Mouse (Mus musculus) CH12.LX (cell line): Measurements from ENCODE around the gene Chit1. TPM values are rescaled to one million over a fixed set of nuclear protein-coding genes. Genes with fewer than 3 reads are reported as not detected.

Source experiments
- DNase-seq: peaks from one replicate; pipeline ENCODE4 v3.0.0-alpha.2; 2013; ENCODE audit errors: extremely low read depth
- H3K27ac ChIP-seq: 2 replicates; pipeline ENCODE4 v1.5.1; 2012; ENCODE audit warnings: low read depth, mild to moderate bottlenecking, control low read depth, moderate library complexity; ENCODE audit not compliant: insufficient read depth
- H3K27me3 ChIP-seq: replicated peaks from 2 replicates; pipeline ENCODE3; 2012; ENCODE audit warnings: inconsistent platforms
- H3K36me3 ChIP-seq, 2 experiments: replicated peaks in 1 of 2; 2 replicates each; pipeline versions ENCODE3 to v1.6.1; 2012; ENCODE audit warnings: inconsistent platforms in 1 of 2, low read length in 1 of 2, mild to moderate bottlenecking in 1 of 2, mixed read lengths in 1 of 2, moderate library complexity in 1 of 2; ENCODE audit not compliant: control insufficient read depth in 1 of 2, insufficient read depth in 1 of 2
- H3K4me1 ChIP-seq, 2 experiments: 2 replicates each; pipeline ENCODE4 v1.6.1; 2012; ENCODE audit warnings: inconsistent platforms in 1 of 2, moderate library complexity in 1 of 2; ENCODE audit not compliant: insufficient read depth in 2 of 2, control insufficient read depth in 1 of 2
- H3K4me2 ChIP-seq: 2 replicates; pipeline ENCODE4 v1.6.1; 2012; ENCODE audit warnings: low read depth, mild to moderate bottlenecking, control low read depth; ENCODE audit not compliant: poor library complexity, insufficient read depth, severe bottlenecking
- H3K4me3 ChIP-seq, 3 experiments: fragments of 150-350 bp in 1 of 3; sonication (generic) in 1 of 3; replicated peaks in 1 of 3; 2 replicates each; pipeline versions ENCODE3 to v1.5.1; 2011 to 2012; ENCODE audit warnings: low read depth in 2 of 3, low read length in 2 of 3, mild to moderate bottlenecking in 2 of 3, moderate library complexity in 2 of 3, control low read depth in 1 of 3, improper control_type of control experiment in 1 of 3, inconsistent platforms in 1 of 3, mixed read lengths in 1 of 3; ENCODE audit not compliant: poor library complexity in 1 of 3
- H3K79me2 ChIP-seq: replicated peaks from 2 replicates; pipeline ENCODE4 v1.6.1; 2012; ENCODE audit warnings: mild to moderate bottlenecking, moderate library complexity; ENCODE audit not compliant: control insufficient read depth, poor library complexity, insufficient read depth, severe bottlenecking; ENCODE audit errors: extremely low read depth
- H3K9ac ChIP-seq: 2 replicates; pipeline ENCODE4 v1.6.1; 2012; ENCODE audit warnings: low read depth, mild to moderate bottlenecking, control low read depth, moderate library complexity; ENCODE audit not compliant: insufficient read depth
- H3K9me3 ChIP-seq: replicated peaks from 2 replicates; pipeline ENCODE3; 2012; ENCODE audit warnings: low read length, inconsistent platforms, mixed read lengths
- CHD1 ChIP-seq: IDR thresholded peaks from 2 replicates; pipeline ENCODE4 v1.6.1; 2012; ENCODE audit warnings: low read depth, low read length, improper control_type of control experiment, inconsistent platforms
- CTCF ChIP-seq, 2 experiments: IDR thresholded peaks in 1 of 2; conservative IDR thresholded peaks in 1 of 2; 2 replicates each; pipeline ENCODE4 v1.5.1; 2011 to 2012; ENCODE audit warnings: low read depth in 2 of 2, low read length in 2 of 2, improper control_type of control experiment in 1 of 2, inconsistent platforms in 1 of 2, mild to moderate bottlenecking in 1 of 2, moderate library complexity in 1 of 2
- EP300 ChIP-seq: IDR thresholded peaks from 2 replicates; pipeline ENCODE4 v1.6.1; 2011; ENCODE audit warnings: low read length, improper control_type of control experiment
- GABPA ChIP-seq: IDR thresholded peaks from 2 replicates; pipeline ENCODE4 v1.6.1; 2012; ENCODE audit warnings: low read depth, low read length, improper control_type of control experiment, inconsistent platforms; ENCODE audit not compliant: insufficient replicate concordance
- JUN ChIP-seq: IDR thresholded peaks from 2 replicates; pipeline ENCODE4 v1.6.1; 2011; ENCODE audit warnings: low read depth, mild to moderate bottlenecking, low read length, improper control_type of control experiment, moderate library complexity; ENCODE audit not compliant: insufficient read depth
- MAFK ChIP-seq: IDR thresholded peaks from 2 replicates; pipeline ENCODE4 v1.6.1; 2011; ENCODE audit warnings: low read length, improper control_type of control experiment; ENCODE audit not compliant: insufficient replicate concordance
- MAX ChIP-seq: IDR thresholded peaks from 2 replicates; pipeline ENCODE4 v1.6.1; 2011; ENCODE audit warnings: low read length, improper control_type of control experiment
- MYC ChIP-seq: IDR thresholded peaks from 2 replicates; pipeline ENCODE4 v1.6.1; 2011; ENCODE audit warnings: low read depth, mild to moderate bottlenecking, improper control_type of control experiment, low read length
- NELFE ChIP-seq: IDR thresholded peaks from 2 replicates; pipeline ENCODE4 v1.6.1; 2011; ENCODE audit warnings: low read depth, low read length, improper control_type of control experiment
- SMC3 ChIP-seq: IDR thresholded peaks from 2 replicates; pipeline ENCODE4 v1.6.1; 2011; ENCODE audit warnings: low read depth, low read length, improper control_type of control experiment
- TBP ChIP-seq: conservative IDR thresholded peaks from 2 replicates; pipeline ENCODE4 v1.6.1; 2011; ENCODE audit warnings: low read depth, low read length, improper control_type of control experiment
- UBTF ChIP-seq: IDR thresholded peaks from 2 replicates; pipeline ENCODE4 v1.6.1; 2012; ENCODE audit warnings: low read depth, mild to moderate bottlenecking, inconsistent platforms, low read length, improper control_type of control experiment, moderate library complexity
- USF2 ChIP-seq: conservative IDR thresholded peaks from 2 replicates; pipeline ENCODE4 v1.6.1; 2011; ENCODE audit warnings: low read depth, low read length, improper control_type of control experiment
- ZNF384 ChIP-seq: IDR thresholded peaks from 2 replicates; pipeline ENCODE4 v1.6.1; 2012; ENCODE audit warnings: low read depth, low read length, improper control_type of control experiment, inconsistent platforms
- dilution Hi-C: fragments of 300-500 bp; cut with MboI; formaldehyde crosslinking; loops from 2 replicates; pipeline ENCODE4 v1.14.3; 2020; ENCODE audit warnings: low sequenced_read_pairs; ENCODE audit not compliant: extremely low pct_unique_long_range_greater_than_20kb, extremely low pct_ligation_motif_present
- in situ Hi-C: fragments of 300-500 bp; cut with MboI; formaldehyde crosslinking; loops from 3 replicates; pipeline ENCODE4 v1.14.3; 2019; ENCODE audit warnings: low sequenced_read_pairs, low pct_ligation_motif_present, low pct_unique_long_range_greater_than_20kb, mixed read lengths
- polyA plus RNA-seq: library from polyadenylated mRNA; unstranded; fragments of >175 nt; gene quantifications from 2 replicates; pipeline ENCODE4 v1.2.1, GENCODE M21; 2012; ENCODE audit warnings: low read depth; ENCODE audit not compliant: insufficient read length
- total RNA-seq, 2 experiments: library from RNA; depleted of rRNA; stranded (reverse); fragments of 300-350 nt in 1 of 2; fragments of >200 nt in 1 of 2; gene quantifications; 2 replicates each; pipeline ENCODE4 v1.2.3; 2012 to 2014

Gene Chit1
- total and polyA plus RNA-seq, 3 experiments = 0.25 to 0.47 (median 0.36) TPM

- H3K36me3 ChIP-seq = no peaks in the 10 kb centered on the region
- in situ Hi-C loops (no loop called here), dilution Hi-C loops (no loop called here)
- no peaks in the 10 kb centered on the region for H3K27me3 ChIP-seq
- H3K79me2 ChIP-seq = no peaks in the 10 kb centered on the region
- DNase-seq = no peak
- no peak overlapping the region for H3K4me2 ChIP-seq
- H3K4me1 ChIP-seq = no peaks in the 10 kb centered on the region
- no peak overlapping the region for H3K9ac ChIP-seq
- no peak overlapping the region for H3K4me3 ChIP-seq
- no peak overlapping the region for H3K27ac ChIP-seq
- TF ChIP-seq ZNF384 (peak; percentile 59), CHD1 (no peak), EP300 (no peak), MYC (no peak), MAFK (no peak)
- peaks cover 2% of the 10 kb centered on the region for H3K9me3 ChIP-seq
Measured at GRCm38 (mm10) chr1:134162510-134163225, 51.6 kb downstream of the Chit1 start.

DNA sequence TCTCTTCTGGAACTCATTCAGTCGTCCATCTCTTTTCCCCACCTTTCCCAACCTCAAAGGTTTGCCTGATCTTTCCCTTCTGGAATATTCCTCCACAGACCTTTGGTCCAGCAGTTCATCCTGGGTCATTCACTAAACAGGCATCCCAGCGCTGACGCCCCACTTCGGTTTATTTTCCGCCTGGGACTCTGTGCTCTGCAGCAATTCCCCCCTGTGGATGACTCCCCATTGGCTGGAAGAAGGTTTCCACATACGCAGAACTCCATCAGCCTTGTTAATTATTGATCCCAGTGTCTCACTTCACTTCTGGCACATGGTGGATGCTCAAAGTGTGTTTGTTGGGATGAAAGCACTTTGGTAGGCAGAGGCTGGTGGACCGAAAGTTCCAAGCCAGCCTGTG is 52.4 kb downstream of the Chit1 start:
- no peak for TF ChIP-seq UBTF
- no peak for TF ChIP-seq USF2
- no peak for TF ChIP-seq CHD1
- TF ChIP-seq TBP = no peak
- no peak for TF ChIP-seq CTCF (conservative IDR thresholded peaks at IDR 0.05 in 1 of 2, IDR thresholded peaks at IDR 0.05 in 1 of 2; ENCODE audit: low read depth in 2 of 2, low read length in 2 of 2)
- no peak for TF ChIP-seq SMC3
- TF ChIP-seq ZNF384 = no peak
- TF ChIP-seq NELFE = no peak
- TF ChIP-seq MAX = no peak
- no peak for TF ChIP-seq JUN
- no peak for TF ChIP-seq GABPA
- TF ChIP-seq, all 38 proteins: peak for 0
- no peak overlapping the region for H3K4me3 ChIP-seq
- no peaks in the 10 kb centered on the region for H3K36me3 ChIP-seq
- H3K4me2 ChIP-seq = no peak overlapping the region
- H3K27ac ChIP-seq = no peak overlapping the region
- no peaks in the 10 kb centered on the region for H3K9me3 ChIP-seq
- dilution Hi-C loops (no loop called here), in situ Hi-C loops (no loop called here)
- H3K4me1 ChIP-seq = 0 out of 4 replicates have a peak, but pooled peaks cover 0 to 3% of the 10 kb centered on the region in 2 experiments
- no peaks in the 10 kb centered on the region for H3K27me3 ChIP-seq
- no peak overlapping the region for H3K9ac ChIP-seq
- H3K79me2 ChIP-seq = no peaks in the 10 kb centered on the region
- no peak for DNase-seq
